Mouse (Mus musculus): ENCODE results near the gene Xrcc4. TPM values are rescaled to one million over a fixed set of nuclear protein-coding genes. Genes with fewer than 3 reads are reported as not detected.

Gene Xrcc4
- polyA plus RNA-seq, 1 experiment from 2014 or later: 10.2 TPM

GRCm38 (mm10) chr13:89918814-89919481, 170.5 kb downstream of the Xrcc4 start:
- no peaks in the 10 kb centered on the region for H3K36me3 ChIP-seq
- H3K4me3 ChIP-seq: no peak overlapping the region
- H3K9ac ChIP-seq: no peak overlapping the region
- H3K27ac ChIP-seq: no peak overlapping the region
- no peaks in the 10 kb centered on the region for H3K4me1 ChIP-seq
- WGBS: 94% methylated on average over 3 of the region's 3 CpGs
- ATAC-seq (ENCODE audit: insufficient number of reproducible peaks, insufficient read depth, low FRiP score, low TSS enrichment): no peak
- no peaks in the 10 kb centered on the region for H3K9me3 ChIP-seq
- H3K27me3 ChIP-seq: no peaks in the 10 kb centered on the region
- no peak overlapping the region for H3K4me2 ChIP-seq (replicated peaks)

GRCm38 (mm10) chr13:89914332-89914731, 175.1 kb downstream of the Xrcc4 start:
- Histone ChIP-seq H3K27me3 (no peaks in the 10 kb centered on the region), H3K4me3 (no peak overlapping the region), H3K4me1 (no peaks in the 10 kb centered on the region), H3K9ac (no peak overlapping the region), H3K4me2 (replicated peaks) (no peak overlapping the region), H3K9me3 (no peaks in the 10 kb centered on the region), H3K27ac (no peak overlapping the region), H3K36me3 (no peaks in the 10 kb centered on the region)
- WGBS: 91% methylated on average over 5 of the region's 5 CpGs
- ATAC-seq (ENCODE audit: insufficient number of reproducible peaks, insufficient read depth, low FRiP score, low TSS enrichment): no peak

DNA sequence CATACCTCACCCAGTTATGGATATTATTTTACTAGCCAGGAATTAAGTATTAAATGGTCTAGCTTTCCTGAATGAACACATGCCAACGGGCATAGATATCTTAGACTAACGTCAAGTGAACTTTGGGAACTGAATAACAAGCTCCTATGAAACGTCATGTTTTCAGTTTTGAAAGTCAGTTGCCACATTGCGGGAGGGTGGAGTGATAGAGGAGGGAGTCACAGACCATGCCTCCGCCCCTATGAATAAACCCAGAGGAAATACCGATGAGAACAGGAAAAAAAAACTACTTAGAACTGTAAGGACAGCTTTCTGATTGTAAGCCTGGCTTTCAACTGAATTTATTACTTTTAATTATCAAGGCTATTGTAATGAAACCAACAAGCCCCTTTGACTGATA, 175.5 kb downstream of the Xrcc4 start:
- H3K4me2 ChIP-seq (replicated peaks): no peak overlapping the region

DNA sequence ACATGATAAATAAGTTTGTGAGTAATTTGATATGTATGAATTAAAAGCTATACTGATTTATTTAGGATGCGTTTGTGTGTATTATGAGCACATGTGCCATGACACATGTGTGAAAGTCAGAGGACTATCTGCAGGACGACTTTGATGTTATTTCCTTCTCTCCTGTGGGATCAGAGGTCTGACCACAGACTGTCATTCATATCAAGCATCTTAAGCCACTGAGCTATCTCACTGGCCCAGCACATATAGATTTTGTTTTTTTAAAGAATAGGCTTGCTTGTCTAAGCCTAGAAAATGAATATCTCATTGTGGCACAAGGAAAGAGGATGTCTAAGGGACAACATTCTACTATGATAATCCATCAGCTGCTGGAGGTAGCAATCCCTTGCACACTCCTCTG, 183.3 kb downstream of the Xrcc4 start:
- Histone ChIP-seq H3K4me3 (no peak overlapping the region), H3K9me3 (no peaks in the 10 kb centered on the region), H3K27ac (no peak overlapping the region), H3K27me3 (no peaks in the 10 kb centered on the region), H3K4me2 (replicated peaks) (no peak overlapping the region), H3K4me1 (no peaks in the 10 kb centered on the region), H3K9ac (no peak overlapping the region), H3K36me3 (no peaks in the 10 kb centered on the region)
- 57% methylated on average over 2 of the region's 2 CpGs for WGBS
- ATAC-seq (ENCODE audit: insufficient number of reproducible peaks, insufficient read depth, low FRiP score, low TSS enrichment): no peak

More for the DNA sequence above, 175.5 kb downstream of the Xrcc4 start:
- WGBS: 80% methylated on average over 6 of the region's 6 CpGs
- H3K27ac ChIP-seq: no peak overlapping the region
- H3K4me3 ChIP-seq: no peak overlapping the region
- no peaks in the 10 kb centered on the region for H3K27me3 ChIP-seq
- no peaks in the 10 kb centered on the region for H3K36me3 ChIP-seq
- no peaks in the 10 kb centered on the region for H3K9me3 ChIP-seq
- no peak for ATAC-seq (ENCODE audit: insufficient number of reproducible peaks, insufficient read depth, low FRiP score, low TSS enrichment)
- no peaks in the 10 kb centered on the region for H3K4me1 ChIP-seq
- H3K9ac ChIP-seq: no peak overlapping the region

- H3K27ac ChIP-seq: no peak overlapping the region
- no peaks in the 10 kb centered on the region for H3K27me3 ChIP-seq
- no peak for ATAC-seq (ENCODE audit: insufficient number of reproducible peaks, insufficient read depth, low FRiP score, low TSS enrichment)
- H3K9me3 ChIP-seq: no peaks in the 10 kb centered on the region
- H3K4me2 ChIP-seq (replicated peaks): no peak overlapping the region
- no peak overlapping the region for H3K4me3 ChIP-seq
- no peaks in the 10 kb centered on the region for H3K36me3 ChIP-seq
- 90% methylated on average over 4 of the region's 4 CpGs for WGBS
- no peak overlapping the region for H3K9ac ChIP-seq
- no peaks in the 10 kb centered on the region for H3K4me1 ChIP-seq
These were observed 190.3 kb downstream of the Xrcc4 start for GRCm38 (mm10) chr13:89899066-89899465.

DNA sequence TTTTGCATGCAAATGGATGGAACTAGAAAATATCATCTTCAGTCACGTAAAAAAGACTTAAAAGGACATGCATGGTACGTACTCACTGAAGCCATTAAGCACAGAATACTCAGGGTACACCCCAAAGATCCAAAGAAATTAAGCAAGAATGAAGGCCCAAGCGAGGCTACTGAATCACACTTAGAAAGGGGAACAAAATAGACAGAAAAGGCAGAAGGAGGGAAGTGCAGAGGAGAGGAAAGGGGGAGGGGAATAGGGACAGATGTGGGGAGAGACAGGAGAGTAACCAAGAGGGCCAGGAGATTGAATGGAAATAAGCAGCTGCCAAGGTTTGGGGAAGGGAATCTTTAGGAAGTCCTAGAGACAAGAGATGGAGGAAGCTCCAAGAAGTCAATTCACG, 197.3 kb downstream of the Xrcc4 start:
- no peak overlapping the region for H3K27ac ChIP-seq
- ATAC-seq (ENCODE audit: insufficient number of reproducible peaks, insufficient read depth, low FRiP score, low TSS enrichment): no peak
- H3K4me2 ChIP-seq (replicated peaks): no peak overlapping the region
- H3K27me3 ChIP-seq: no peaks in the 10 kb centered on the region
- 88% methylated on average over 4 of the region's 4 CpGs for WGBS
- no peak overlapping the region for H3K4me3 ChIP-seq
- H3K9me3 ChIP-seq: no peaks in the 10 kb centered on the region
- H3K4me1 ChIP-seq: no peaks in the 10 kb centered on the region
- no peak overlapping the region for H3K9ac ChIP-seq
- no peaks in the 10 kb centered on the region for H3K36me3 ChIP-seq

GRCm38 (mm10) chr13:89890159-89890558, 199.2 kb downstream of the Xrcc4 start:
- H3K9ac ChIP-seq: no peak overlapping the region
- no peak overlapping the region for H3K4me2 ChIP-seq (replicated peaks)
- 95% methylated on average over 1 of the region's 1 CpGs for WGBS
- no peaks in the 10 kb centered on the region for H3K4me1 ChIP-seq
- H3K4me3 ChIP-seq: no peak overlapping the region
- no peaks in the 10 kb centered on the region for H3K9me3 ChIP-seq
- no peaks in the 10 kb centered on the region for H3K27me3 ChIP-seq
- ATAC-seq (ENCODE audit: insufficient number of reproducible peaks, insufficient read depth, low FRiP score, low TSS enrichment): no peak
- no peak overlapping the region for H3K27ac ChIP-seq
- no peaks in the 10 kb centered on the region for H3K36me3 ChIP-seq

DNA sequence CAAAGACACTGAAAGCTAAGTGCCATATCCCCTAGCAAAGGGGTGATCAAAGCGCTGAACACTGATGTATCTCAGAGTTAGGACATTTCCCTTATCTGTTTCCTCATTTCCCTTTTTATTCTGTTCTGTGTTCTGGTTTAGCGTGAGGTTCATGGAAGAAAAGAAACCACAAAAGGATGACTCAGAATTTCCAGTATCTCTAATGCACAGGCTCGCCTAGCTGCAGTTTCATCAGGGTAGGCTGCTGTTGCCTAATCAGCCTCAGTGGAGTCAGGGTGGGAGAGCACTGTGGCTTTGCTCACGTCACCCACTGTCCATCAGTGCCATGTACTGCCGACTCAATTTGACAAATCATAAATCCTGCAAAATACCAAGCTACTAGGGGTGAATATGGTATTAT, 200.3 kb downstream of the Xrcc4 start:
- no peak for ATAC-seq (ENCODE audit: insufficient number of reproducible peaks, insufficient read depth, low FRiP score, low TSS enrichment)
- Histone ChIP-seq H3K36me3 (no peaks in the 10 kb centered on the region), H3K4me1 (no peaks in the 10 kb centered on the region), H3K27me3 (no peaks in the 10 kb centered on the region), H3K4me2 (replicated peaks) (no peak overlapping the region), H3K9ac (no peak overlapping the region), H3K27ac (no peak overlapping the region), H3K9me3 (no peaks in the 10 kb centered on the region), H3K4me3 (no peak overlapping the region)
- WGBS: 79% methylated on average over 5 of the region's 5 CpGs

GRCm38 (mm10) chr13:89883523-89883922, 205.9 kb downstream of the Xrcc4 start:
- H3K36me3 ChIP-seq: no peaks in the 10 kb centered on the region
- H3K4me1 ChIP-seq: no peaks in the 10 kb centered on the region
- no peak overlapping the region for H3K4me3 ChIP-seq
- H3K9ac ChIP-seq: no peak overlapping the region
- H3K27ac ChIP-seq: no peak overlapping the region
- ATAC-seq (ENCODE audit: insufficient number of reproducible peaks, insufficient read depth, low FRiP score, low TSS enrichment): no peak
- 90% methylated on average over 1 of the region's 1 CpGs for WGBS
- H3K4me2 ChIP-seq (replicated peaks): no peak overlapping the region
- H3K27me3 ChIP-seq: no peaks in the 10 kb centered on the region
- H3K9me3 ChIP-seq: no peaks in the 10 kb centered on the region

DNA sequence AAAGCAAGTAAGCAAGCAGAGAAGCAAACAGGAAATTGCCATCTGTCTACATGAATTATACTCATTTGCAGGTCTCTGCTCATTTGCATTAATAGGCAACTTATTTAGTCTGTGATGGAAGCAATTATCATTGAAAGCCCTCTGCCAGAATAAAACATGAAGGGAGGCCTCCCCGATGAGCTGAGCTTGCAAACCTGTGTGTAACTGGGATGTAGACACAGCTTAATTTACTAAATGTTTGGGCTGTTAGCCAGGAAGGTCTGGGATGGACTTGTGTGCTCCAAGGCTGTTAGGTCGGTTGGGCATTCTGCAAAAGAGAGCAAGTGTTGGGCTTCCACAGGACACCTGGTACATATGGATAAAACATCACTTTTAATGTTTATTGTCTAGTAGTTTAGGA, 208.1 kb downstream of the Xrcc4 start:
- H3K36me3 ChIP-seq: no peaks in the 10 kb centered on the region
- 42% methylated on average over 2 of the region's 2 CpGs for WGBS
- no peak overlapping the region for H3K9ac ChIP-seq
- no peak overlapping the region for H3K27ac ChIP-seq
- no peaks in the 10 kb centered on the region for H3K4me1 ChIP-seq
- no peak for ATAC-seq (ENCODE audit: insufficient number of reproducible peaks, insufficient read depth, low FRiP score, low TSS enrichment)
- no peak overlapping the region for H3K4me2 ChIP-seq (replicated peaks)
- no peaks in the 10 kb centered on the region for H3K27me3 ChIP-seq
- no peak overlapping the region for H3K4me3 ChIP-seq
- no peaks in the 10 kb centered on the region for H3K9me3 ChIP-seq

GRCm38 (mm10) chr13:89878832-89879468, 210.5 kb downstream of the Xrcc4 start:
- Histone ChIP-seq H3K4me1 (no peaks in the 10 kb centered on the region), H3K27ac (no peak overlapping the region), H3K4me3 (no peak overlapping the region), H3K4me2 (replicated peaks) (no peak overlapping the region), H3K9ac (no peak overlapping the region), H3K36me3 (no peaks in the 10 kb centered on the region), H3K9me3 (no peaks in the 10 kb centered on the region), H3K27me3 (no peaks in the 10 kb centered on the region)
- WGBS: 77% methylated on average over 10 of the region's 10 CpGs
- ATAC-seq (ENCODE audit: insufficient number of reproducible peaks, insufficient read depth, low FRiP score, low TSS enrichment): no peak

- 97% methylated on average over 4 of the region's 4 CpGs for WGBS
- H3K4me2 ChIP-seq (replicated peaks): no peak overlapping the region
- no peaks in the 10 kb centered on the region for H3K9me3 ChIP-seq
- no peaks in the 10 kb centered on the region for H3K36me3 ChIP-seq
- ATAC-seq (ENCODE audit: insufficient number of reproducible peaks, insufficient read depth, low FRiP score, low TSS enrichment): no peak
- no peaks in the 10 kb centered on the region for H3K27me3 ChIP-seq
- H3K27ac ChIP-seq: no peak overlapping the region
- H3K4me3 ChIP-seq: no peak overlapping the region
- H3K4me1 ChIP-seq: no peaks in the 10 kb centered on the region
- H3K9ac ChIP-seq: no peak overlapping the region
These were observed 213.9 kb downstream of the Xrcc4 start for GRCm38 (mm10) chr13:89875499-89875898.
